In genomic region chr7:16940292-16940691, GRCm38 (mm10) we compare ENCODE assay signal across 7 mouse cellular contexts. TPM values are rescaled to one million over a fixed set of nuclear protein-coding genes. Genes with fewer than 3 reads are reported as not detected.
DNase-seq lines count a peak whose midpoint lies in the region; ATAC-seq and TF ChIP-seq lines count a peak whose summit lies in the region.

No protein-coding gene starts in this region.

- H3K36me3 ChIP-seq in lung, embryonic 15.5 days: no peaks in the 10 kb centered on the region
- H3K36me3 ChIP-seq in heart, embryonic 12.5 days: no peaks in the 10 kb centered on the region
- no peaks in the 10 kb centered on the region for H3K36me3 ChIP-seq in kidney, postnatal 0 days (ENCODE audit: insufficient read depth, low read length)
- H3K36me3 ChIP-seq in stomach, embryonic 14.5 days (ENCODE audit: control insufficient read depth, insufficient read depth, low read length): no peaks in the 10 kb centered on the region

- H3K4me3 ChIP-seq in lung, embryonic 15.5 days: no peak overlapping the region
- no peak overlapping the region for H3K4me3 ChIP-seq in heart, embryonic 12.5 days
- no peak overlapping the region for H3K4me3 ChIP-seq in kidney, postnatal 0 days (replicated peaks; ENCODE audit: low read depth, low read length)
- H3K4me3 ChIP-seq in stomach, embryonic 14.5 days (ENCODE audit: low read depth, low read length): no peak overlapping the region

- no peak for TF ChIP-seq CTCF in kidney, postnatal 0 days (IDR thresholded peaks at IDR 0.05; ENCODE audit: low read depth)

- no peak for DNase-seq in lung, postnatal 14 days
- DNase-seq in kidney, postnatal 0 days (ENCODE audit: low spot score): peak; percentile 79
- no peak for DNase-seq in urinary bladder, postnatal 36 days (ENCODE audit: low spot score in 2 of 2)
- DNase-seq in embryo, embryonic 11 days: no peak

- no peaks in the 10 kb centered on the region for H3K9me3 ChIP-seq in lung, embryonic 15.5 days
- H3K9me3 ChIP-seq in heart, embryonic 12.5 days (replicated peaks): no peaks in the 10 kb centered on the region
- no peaks in the 10 kb centered on the region for H3K9me3 ChIP-seq in kidney, postnatal 0 days (replicated peaks; ENCODE audit: low read length)
- H3K9me3 ChIP-seq in stomach, embryonic 14.5 days (ENCODE audit: control insufficient read depth, low read depth, low read length): no peaks in the 10 kb centered on the region

- H3K4me2 ChIP-seq in lung, embryonic 15.5 days: no peak overlapping the region
- no peak overlapping the region for H3K4me2 ChIP-seq in heart, embryonic 12.5 days
- no peak overlapping the region for H3K4me2 ChIP-seq in kidney, postnatal 0 days (ENCODE audit: low read length)
- no peak overlapping the region for H3K4me2 ChIP-seq in stomach, embryonic 14.5 days (replicated peaks; ENCODE audit: low read depth, low read length)

- H3K4me1 ChIP-seq in lung, embryonic 15.5 days: peaks cover 23% of the 10 kb centered on the region
- peaks cover 18% of the 10 kb centered on the region for H3K4me1 ChIP-seq in heart, embryonic 12.5 days (replicated peaks)
- H3K4me1 ChIP-seq in kidney, postnatal 0 days (replicated peaks; ENCODE audit: insufficient read depth, low read length): peaks cover 8% of the 10 kb centered on the region; the same call in 1 of the 2 replicates
- H3K4me1 ChIP-seq in stomach, embryonic 14.5 days (ENCODE audit: control insufficient read depth, insufficient read depth, low read length): peaks cover 20% of the 10 kb centered on the region

- no peak overlapping the region for H3K9ac ChIP-seq in lung, embryonic 15.5 days
- H3K9ac ChIP-seq in heart, embryonic 12.5 days: no peak overlapping the region
- no peak overlapping the region for H3K9ac ChIP-seq in kidney, postnatal 0 days (ENCODE audit: low read depth, low read length)
- no peak overlapping the region for H3K9ac ChIP-seq in stomach, embryonic 14.5 days (replicated peaks; ENCODE audit: low read depth, low read length)

- no peak for ATAC-seq in lung, embryonic 15.5 days (ENCODE audit: borderline replicate concordance, extremely low read depth, low FRiP score, low TSS enrichment)
- ATAC-seq in heart, embryonic 12.5 days (ENCODE audit: insufficient number of reproducible peaks, low FRiP score): no peak
- no peak for ATAC-seq in kidney, postnatal 0 days (replicated peaks; ENCODE audit: low FRiP score, low read depth)
- ATAC-seq in stomach, embryonic 14.5 days (ENCODE audit: insufficient number of reproducible peaks, insufficient read depth, low FRiP score, low read depth): no peak

- peaks cover 8% of the 10 kb centered on the region for H3K27me3 ChIP-seq in lung, embryonic 15.5 days
- peaks cover 6% of the 10 kb centered on the region for H3K27me3 ChIP-seq in heart, embryonic 12.5 days (replicated peaks)
- peaks cover 3% of the 10 kb centered on the region for H3K27me3 ChIP-seq in kidney, postnatal 0 days (ENCODE audit: insufficient read depth, low read length)
- 0 out of 2 replicates have a peak, but pooled peaks cover 4% of the 10 kb centered on the region for H3K27me3 ChIP-seq in stomach, embryonic 14.5 days (ENCODE audit: control insufficient read depth, insufficient read depth, low read length)

- 20% methylated on average over 7 of the region's 7 CpGs for WGBS in lung, embryonic 15.5 days
- WGBS in heart, embryonic 12.5 days: 24% methylated on average over 7 of the region's 7 CpGs
- 25% methylated on average over 7 of the region's 7 CpGs for WGBS in kidney, postnatal 0 days
- WGBS in stomach, embryonic 14.5 days: 20% methylated on average over 7 of the region's 7 CpGs

- peak overlapping the region; percentile 46; the same call in 1 of the 2 replicates for H3K27ac ChIP-seq in lung, embryonic 15.5 days
- peak overlapping the region; percentile 41; the same call in 1 of the 2 replicates for H3K27ac ChIP-seq in heart, embryonic 12.5 days (ENCODE audit: poor library complexity, severe bottlenecking)
- H3K27ac ChIP-seq in kidney, postnatal 0 days: peak overlapping the region; percentile 31
- peak overlapping the region; percentile 46 for H3K27ac ChIP-seq in stomach, embryonic 14.5 days (ENCODE audit: low read length)

RNA-seq across cellular contexts. Expression of gene Pnmal2, which starts 4.2 kb away (rescaled TPM):
- 6.2 and 6.6 TPM in 2 replicates for polyA plus RNA-seq in lung, embryonic 15.5 days (2015; fragmentation: Nextera tagmentation; extraction: Ambion mirVana)
- polyA plus RNA-seq in heart, embryonic 12.5 days (2016; fragmentation: Nextera tagmentation; extraction: Ambion mirVana): 3.5 and 4.2 TPM in 2 replicates
- polyA plus RNA-seq in kidney, postnatal 0 days (2015; fragmentation: Nextera tagmentation; extraction: Ambion mirVana): 7.0 and 8.1 TPM in 2 replicates
- 8.6 and 8.8 TPM in 2 replicates for polyA plus RNA-seq in stomach, embryonic 14.5 days (2014; fragmentation: Nextera tagmentation; extraction: Ambion mirVana)

RNA-seq across cellular contexts. Expression of gene Calm3, which starts 16.4 kb away (rescaled TPM):
- 101 and 104 TPM in 2 replicates for polyA plus RNA-seq in lung, embryonic 15.5 days (2015; fragmentation: Nextera tagmentation; extraction: Ambion mirVana)
- polyA plus RNA-seq in heart, embryonic 12.5 days (2016; fragmentation: Nextera tagmentation; extraction: Ambion mirVana): 83.6 and 95.0 TPM in 2 replicates
- 134 and 136 TPM in 2 replicates for polyA plus RNA-seq in kidney, postnatal 0 days (2015; fragmentation: Nextera tagmentation; extraction: Ambion mirVana)
- 148 and 161 TPM in 2 replicates for polyA plus RNA-seq in stomach, embryonic 14.5 days (2014; fragmentation: Nextera tagmentation; extraction: Ambion mirVana)

RNA-seq across cellular contexts. Expression of gene Pnmal1, which starts 19.2 kb away (rescaled TPM):
- 0.11 and 0.36 TPM in 2 replicates for polyA plus RNA-seq in lung, embryonic 15.5 days (2015; fragmentation: Nextera tagmentation; extraction: Ambion mirVana)
- polyA plus RNA-seq in heart, embryonic 12.5 days (2016; fragmentation: Nextera tagmentation; extraction: Ambion mirVana): 0.14 and 0.28 TPM in 2 replicates
- 0.28 and 0.33 TPM in 2 replicates for polyA plus RNA-seq in kidney, postnatal 0 days (2015; fragmentation: Nextera tagmentation; extraction: Ambion mirVana)
- 4.2 TPM in 2 replicates for polyA plus RNA-seq in stomach, embryonic 14.5 days (2014; fragmentation: Nextera tagmentation; extraction: Ambion mirVana)

RNA-seq across cellular contexts. Expression of gene Ptgir, which starts 34.0 kb away (rescaled TPM):
- polyA plus RNA-seq in lung, embryonic 15.5 days (2015; fragmentation: Nextera tagmentation; extraction: Ambion mirVana): 2.0 and 2.4 TPM in 2 replicates
- polyA plus RNA-seq in heart, embryonic 12.5 days (2016; fragmentation: Nextera tagmentation; extraction: Ambion mirVana): 0.28 and 0.34 TPM in 2 replicates
- polyA plus RNA-seq in kidney, postnatal 0 days (2015; fragmentation: Nextera tagmentation; extraction: Ambion mirVana): 2.2 and 2.3 TPM in 2 replicates
- polyA plus RNA-seq in stomach, embryonic 14.5 days (2014; fragmentation: Nextera tagmentation; extraction: Ambion mirVana): 1.5 and 2.0 TPM in 2 replicates

RNA-seq across cellular contexts. Expression of gene Gm42372, which starts 42.6 kb away (rescaled TPM):
- polyA plus RNA-seq in lung, embryonic 15.5 days (2015; fragmentation: Nextera tagmentation; extraction: Ambion mirVana): 0.16 and 0.17 TPM in 2 replicates
- 0.14 and 0.15 TPM in 2 replicates for polyA plus RNA-seq in heart, embryonic 12.5 days (2016; fragmentation: Nextera tagmentation; extraction: Ambion mirVana)
- 0.09 and 0.13 TPM in 2 replicates for polyA plus RNA-seq in kidney, postnatal 0 days (2015; fragmentation: Nextera tagmentation; extraction: Ambion mirVana)
- polyA plus RNA-seq in stomach, embryonic 14.5 days (2014; fragmentation: Nextera tagmentation; extraction: Ambion mirVana): 0.55 and 0.59 TPM in 2 replicates
